Mouse (Mus musculus) erythroblast, embryonic 14.5 days (primary cell): ENCODE results near the gene Crb1.

Experiments
- GATA1 ChIP-seq: IDR thresholded peaks from 2 replicates; pipeline ENCODE4 v1.6.1; 2012; ENCODE audit warnings: low read length, inconsistent platforms, mixed read lengths
- TAL1 ChIP-seq: IDR thresholded peaks from 3 replicates; pipeline ENCODE4 v1.6.1; 2012; ENCODE audit warnings: low read length, inconsistent platforms, mixed read lengths

GRCm38 (mm10) chr1:139319798-139320197 lies 57.1 kb downstream of the Crb1 start:
- TF ChIP-seq TAL1 (no peak), GATA1 (no peak)
